Mouse (Mus musculus) midbrain, postnatal 0 days (tissue): ENCODE measurements at regions not wholly inside any gene's neighbourhood (a gene's known extent, or its start where the extent isn't known, plus 50 kb on each side); places are given as distances from the start of the nearest gene placed in this dataset.

Experiments
- ATAC-seq: fragments of 200-750 bp; cut with Nextera tagmentation; 2 replicates; pipeline ENCODE4 v1.8.0; 2017; ENCODE audit warnings: moderate number of reproducible peaks, mild to moderate bottlenecking, moderate TSS enrichment, moderate library complexity; ENCODE audit not compliant: low FRiP score
- DNase-seq: peaks from one replicate; pipeline ENCODE4 v3.0.0-alpha.2; 2015; ENCODE audit warnings: low spot score
- H3K27ac ChIP-seq: fragments of 300-500 bp; sonication (generic); 2 replicates; pipeline ENCODE4 v1.5.1; 2014; ENCODE audit warnings: low read depth, mild to moderate bottlenecking, low read length, mixed read lengths
- H3K27me3 ChIP-seq: fragments of 300-500 bp; sonication (generic); 2 replicates; pipeline ENCODE4 v1.6.1; 2014; ENCODE audit warnings: low read length, control low read depth, mixed read lengths; ENCODE audit not compliant: insufficient read depth
- H3K36me3 ChIP-seq: fragments of 300-500 bp; sonication (generic); 2 replicates; pipeline ENCODE4 v1.6.1; 2014; ENCODE audit warnings: low read length, control low read depth, mixed read lengths; ENCODE audit not compliant: insufficient read depth
- H3K4me1 ChIP-seq: fragments of 300-500 bp; sonication (generic); 2 replicates; pipeline ENCODE4 v1.6.1; 2014; ENCODE audit warnings: mild to moderate bottlenecking, control low read depth, antibody characterized with exemption, low read length, mixed read lengths; ENCODE audit not compliant: insufficient read depth
- H3K4me2 ChIP-seq: fragments of 300-500 bp; sonication (generic); 2 replicates; pipeline ENCODE4 v1.6.1; 2014; ENCODE audit warnings: low read depth, mild to moderate bottlenecking, low read length, mixed read lengths; ENCODE audit not compliant: poor library complexity, severe bottlenecking
- H3K4me3 ChIP-seq: fragments of 300-500 bp; sonication (generic); 2 replicates; pipeline ENCODE4 v1.5.1; 2014; ENCODE audit warnings: low read depth, mild to moderate bottlenecking, low read length, moderate library complexity
- H3K9ac ChIP-seq: fragments of 300-500 bp; sonication (generic); replicated peaks from 2 replicates; pipeline ENCODE4 v1.6.1; 2014; ENCODE audit warnings: mild to moderate bottlenecking, low read length, moderate library complexity, mixed read lengths; ENCODE audit not compliant: poor library complexity, severe bottlenecking
- H3K9me3 ChIP-seq: fragments of 300-500 bp; sonication (generic); 2 replicates; pipeline ENCODE4 v1.6.1; 2016; ENCODE audit warnings: low read length, control low read depth
- CTCF ChIP-seq: IDR thresholded peaks from 2 replicates; pipeline ENCODE4 v1.5.1; 2016; ENCODE audit warnings: antibody characterized with exemption, mild to moderate bottlenecking
- WGBS: fragments of 180-500 bp; shearing (Covaris S2); extraction: QIAGEN DNeasy Blood & Tissue Kit; methylation state at CpG from one replicate; pipeline ENCODE4 v1.1.7; 2014; 5-methylcytosine and 5-hydroxymethylcytosine counted together

GRCm38 (mm10) chrX:23556271-23556670, 136.6 kb upstream of the Wdr44 start:
- Histone ChIP-seq H3K4me3 (no peak overlapping the region), H3K4me1 (no peaks in the 10 kb centered on the region), H3K27me3 (no peaks in the 10 kb centered on the region), H3K9me3 (no peaks in the 10 kb centered on the region), H3K4me2 (no peak overlapping the region), H3K36me3 (no peaks in the 10 kb centered on the region), H3K27ac (no peak overlapping the region), H3K9ac (no peak overlapping the region)
- no peak for TF ChIP-seq CTCF
- DNase-seq, result no peak
- 50% methylated on average over 1 of the region's 1 CpGs for WGBS
- ATAC-seq, result no peak

GRCm38 (mm10) chrX:23565581-23565980, 127.3 kb upstream of the Wdr44 start:
- no peak overlapping the region for H3K4me3 ChIP-seq
- no peaks in the 10 kb centered on the region for H3K4me1 ChIP-seq
- H3K9me3 ChIP-seq, result no peaks in the 10 kb centered on the region
- no peaks in the 10 kb centered on the region for H3K27me3 ChIP-seq
- peak; percentile 44 for DNase-seq
- H3K27ac ChIP-seq, result no peak overlapping the region
- no peak overlapping the region for H3K4me2 ChIP-seq
- no peak for ATAC-seq
- no peak overlapping the region for H3K9ac ChIP-seq
- 23% methylated on average over 3 of the region's 3 CpGs for WGBS
- peak; percentile 71 for TF ChIP-seq CTCF
- H3K36me3 ChIP-seq, result no peaks in the 10 kb centered on the region
